Mouse (Mus musculus): ENCODE results near the gene Gja4. TPM values are rescaled to one million over a fixed set of nuclear protein-coding genes. Genes with fewer than 3 reads are reported as not detected.

Gene Gja4
- polyA plus RNA-seq, 1 experiment from 2014 or later, result 42.2 TPM

GRCm38 (mm10) chr4:127303796-127304195 is 10.0 kb downstream of the Gja4 start:
- Histone ChIP-seq H3K9ac (ENCODE audit: low read length) (no peak overlapping the region), H3K36me3 (ENCODE audit: control insufficient read depth, insufficient read depth, low read length) (no peaks in the 10 kb centered on the region), H3K9me3 (ENCODE audit: control insufficient read depth, low read length) (no peaks in the 10 kb centered on the region), H3K4me3 (ENCODE audit: control insufficient read depth in 1 of 2, insufficient read depth in 1 of 2, low read depth in 1 of 2, low read length in 2 of 2) (no peak overlapping the region), H3K27ac (replicated peaks in 1 of 2; ENCODE audit: control insufficient read depth in 1 of 2, insufficient read depth in 1 of 2, low read depth in 2 of 2, low read length in 2 of 2) (no peak overlapping the region), H3K27me3 (ENCODE audit: control insufficient read depth, insufficient read depth, low read length) (no peaks in the 10 kb centered on the region), H3K4me2 (ENCODE audit: low read length) (no peak overlapping the region), H3K4me1 (ENCODE audit: control insufficient read depth in 2 of 2, insufficient read depth in 2 of 2, low read length in 2 of 2) (no peaks in the 10 kb centered on the region; a peak in 1 of 4 replicates)
- no peak for ATAC-seq (ENCODE audit: insufficient number of reproducible peaks, insufficient read depth, low FRiP score, low read depth)
- WGBS, result 67% methylated on average over 3 of the region's 3 CpGs

DNA sequence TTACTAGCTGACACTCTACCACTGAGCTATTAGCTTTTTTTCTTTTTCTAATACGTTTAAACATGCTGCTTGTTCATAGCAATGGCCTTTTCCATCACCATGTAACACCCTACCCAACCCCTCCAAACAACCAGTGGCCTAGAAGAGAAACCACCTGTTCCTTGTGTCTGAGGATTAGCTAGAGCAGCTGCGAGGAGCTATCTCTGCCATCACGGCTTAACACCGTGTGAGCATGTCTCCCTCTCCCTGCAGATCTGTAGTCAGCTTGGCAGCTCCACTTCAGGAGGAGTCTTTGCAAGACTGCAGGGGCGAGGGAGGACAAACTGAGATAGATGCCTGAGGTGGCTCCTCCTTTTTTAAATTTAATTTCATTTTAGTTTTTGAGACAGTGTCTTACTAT is 13.3 kb downstream of the Gja4 start:
- H3K27ac ChIP-seq (replicated peaks in 1 of 2; ENCODE audit: control insufficient read depth in 1 of 2, insufficient read depth in 1 of 2, low read depth in 2 of 2, low read length in 2 of 2), result no peak overlapping the region

GRCm38 (mm10) chr4:127292631-127293030 is 21.2 kb downstream of the Gja4 start:
- no peak overlapping the region for H3K4me3 ChIP-seq (ENCODE audit: control insufficient read depth in 1 of 2, insufficient read depth in 1 of 2, low read depth in 1 of 2, low read length in 2 of 2)
- no peak overlapping the region for H3K9ac ChIP-seq (ENCODE audit: low read length)
- H3K4me1 ChIP-seq (ENCODE audit: control insufficient read depth in 2 of 2, insufficient read depth in 2 of 2, low read length in 2 of 2), result peaks cover 4 to 7% of the 10 kb centered on the region in 2 experiments; a peak in 2 of 4 replicates
- H3K9me3 ChIP-seq (ENCODE audit: control insufficient read depth, low read length), result no peaks in the 10 kb centered on the region
- WGBS, result 81% methylated on average over 5 of the region's 5 CpGs
- H3K4me2 ChIP-seq (ENCODE audit: low read length), result no peak overlapping the region
- ATAC-seq (ENCODE audit: insufficient number of reproducible peaks, insufficient read depth, low FRiP score, low read depth), result no peak
- H3K27ac ChIP-seq (replicated peaks in 1 of 2; ENCODE audit: control insufficient read depth in 1 of 2, insufficient read depth in 1 of 2, low read depth in 2 of 2, low read length in 2 of 2), result no peak overlapping the region
- no peaks in the 10 kb centered on the region for H3K36me3 ChIP-seq (ENCODE audit: control insufficient read depth, insufficient read depth, low read length)
- H3K27me3 ChIP-seq (ENCODE audit: control insufficient read depth, insufficient read depth, low read length), result no peaks in the 10 kb centered on the region

More for the DNA sequence above, 13.3 kb downstream of the Gja4 start:
- no peaks in the 10 kb centered on the region for H3K36me3 ChIP-seq (ENCODE audit: control insufficient read depth, insufficient read depth, low read length)
- no peaks in the 10 kb centered on the region for H3K27me3 ChIP-seq (ENCODE audit: control insufficient read depth, insufficient read depth, low read length)
- no peak overlapping the region for H3K4me2 ChIP-seq (ENCODE audit: low read length)
- no peak overlapping the region for H3K9ac ChIP-seq (ENCODE audit: low read length)
- no peak overlapping the region for H3K4me3 ChIP-seq (ENCODE audit: control insufficient read depth in 1 of 2, insufficient read depth in 1 of 2, low read depth in 1 of 2, low read length in 2 of 2)
- no peaks in the 10 kb centered on the region for H3K9me3 ChIP-seq (ENCODE audit: control insufficient read depth, low read length)
- ATAC-seq (ENCODE audit: insufficient number of reproducible peaks, insufficient read depth, low FRiP score, low read depth), result no peak
- H3K4me1 ChIP-seq (ENCODE audit: control insufficient read depth in 2 of 2, insufficient read depth in 2 of 2, low read length in 2 of 2), result no peaks in the 10 kb centered on the region; a peak in 1 of 4 replicates
- 56% methylated on average over 5 of the region's 5 CpGs for WGBS

DNA sequence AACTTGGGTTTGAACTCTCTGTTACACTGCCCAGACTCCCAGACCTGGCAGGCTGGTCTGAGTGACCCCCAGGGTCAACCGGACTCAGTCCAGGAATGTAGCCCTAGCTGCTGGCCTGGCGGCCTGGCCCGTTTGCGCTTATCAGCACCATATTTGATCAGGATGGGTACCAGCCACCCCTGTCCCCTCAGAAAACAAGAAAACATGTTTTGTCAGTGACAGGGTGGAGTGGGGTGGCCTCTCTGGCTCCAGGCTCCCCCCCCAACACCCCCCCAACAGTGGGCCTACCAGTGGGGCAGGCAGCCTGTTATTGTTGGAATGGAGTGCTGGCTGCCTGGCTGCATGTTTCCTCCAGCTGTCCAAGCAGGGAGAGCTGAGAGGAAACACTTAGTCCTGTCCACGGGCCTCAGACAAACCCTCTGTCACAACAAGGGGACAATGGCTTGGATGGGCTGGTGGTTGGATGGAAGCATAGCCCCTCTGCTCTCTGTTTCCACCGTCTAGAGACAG is 24.7 kb downstream of the Gja4 start:
- Histone ChIP-seq H3K4me2 (ENCODE audit: low read length) (no peak overlapping the region), H3K27ac (replicated peaks in 1 of 2; ENCODE audit: control insufficient read depth in 1 of 2, insufficient read depth in 1 of 2, low read depth in 2 of 2, low read length in 2 of 2) (peak overlapping the region in 1 of 2 experiments; percentile 44; a peak in 2 of 4 replicates), H3K27me3 (ENCODE audit: control insufficient read depth, insufficient read depth, low read length) (no peaks in the 10 kb centered on the region), H3K9me3 (ENCODE audit: control insufficient read depth, low read length) (no peaks in the 10 kb centered on the region), H3K4me1 (ENCODE audit: control insufficient read depth in 2 of 2, insufficient read depth in 2 of 2, low read length in 2 of 2) (peaks cover 4 to 8% of the 10 kb centered on the region in 2 experiments; a peak in 2 of 4 replicates), H3K4me3 (ENCODE audit: control insufficient read depth in 1 of 2, insufficient read depth in 1 of 2, low read depth in 1 of 2, low read length in 2 of 2) (no peak overlapping the region), H3K9ac (ENCODE audit: low read length) (no peak overlapping the region), H3K36me3 (ENCODE audit: control insufficient read depth, insufficient read depth, low read length) (no peaks in the 10 kb centered on the region)
- peak; percentile 84 for ATAC-seq (ENCODE audit: insufficient number of reproducible peaks, insufficient read depth, low FRiP score, low read depth)
- 27% methylated on average over 6 of the region's 6 CpGs for WGBS

DNA sequence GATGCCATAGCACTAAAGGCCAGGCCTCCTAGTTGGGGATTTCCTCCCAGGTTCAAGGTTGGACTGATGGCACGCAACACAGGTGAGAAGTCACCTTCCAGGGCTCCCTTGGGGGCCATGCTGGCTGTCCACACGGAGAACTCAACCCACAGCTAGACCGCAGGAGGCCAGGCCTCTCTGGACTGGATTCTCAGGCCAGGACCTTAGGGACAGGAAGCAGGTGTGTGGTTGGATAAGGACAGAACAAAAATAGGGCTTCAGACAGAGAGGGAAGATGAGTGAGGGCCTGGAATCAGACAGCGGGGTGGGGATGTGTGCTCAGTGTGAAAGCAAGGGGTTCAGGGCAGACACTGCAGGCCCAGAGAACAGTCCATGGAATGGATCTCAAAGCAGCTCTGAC is 26.9 kb downstream of the Gja4 start:
- 59% methylated on average over 4 of the region's 4 CpGs for WGBS
- Histone ChIP-seq H3K27me3 (ENCODE audit: control insufficient read depth, insufficient read depth, low read length) (no peaks in the 10 kb centered on the region), H3K36me3 (ENCODE audit: control insufficient read depth, insufficient read depth, low read length) (no peaks in the 10 kb centered on the region), H3K9me3 (ENCODE audit: control insufficient read depth, low read length) (no peaks in the 10 kb centered on the region), H3K4me2 (ENCODE audit: low read length) (no peak overlapping the region), H3K27ac (replicated peaks in 1 of 2; ENCODE audit: control insufficient read depth in 1 of 2, insufficient read depth in 1 of 2, low read depth in 2 of 2, low read length in 2 of 2) (no peak overlapping the region), H3K4me3 (ENCODE audit: control insufficient read depth in 1 of 2, insufficient read depth in 1 of 2, low read depth in 1 of 2, low read length in 2 of 2) (no peak overlapping the region), H3K9ac (ENCODE audit: low read length) (no peak overlapping the region), H3K4me1 (ENCODE audit: control insufficient read depth in 2 of 2, insufficient read depth in 2 of 2, low read length in 2 of 2) (peaks cover 4 to 8% of the 10 kb centered on the region in 2 experiments; a peak in 2 of 4 replicates)
- ATAC-seq (ENCODE audit: insufficient number of reproducible peaks, insufficient read depth, low FRiP score, low read depth), result no peak

- Histone ChIP-seq H3K27me3 (ENCODE audit: control insufficient read depth, insufficient read depth, low read length) (no peaks in the 10 kb centered on the region), H3K4me2 (ENCODE audit: low read length) (no peak overlapping the region), H3K27ac (replicated peaks in 1 of 2; ENCODE audit: control insufficient read depth in 1 of 2, insufficient read depth in 1 of 2, low read depth in 2 of 2, low read length in 2 of 2) (no peak overlapping the region), H3K36me3 (ENCODE audit: control insufficient read depth, insufficient read depth, low read length) (no peaks in the 10 kb centered on the region), H3K4me3 (ENCODE audit: control insufficient read depth in 1 of 2, insufficient read depth in 1 of 2, low read depth in 1 of 2, low read length in 2 of 2) (no peak overlapping the region), H3K9me3 (ENCODE audit: control insufficient read depth, low read length) (no peaks in the 10 kb centered on the region), H3K4me1 (ENCODE audit: control insufficient read depth in 2 of 2, insufficient read depth in 2 of 2, low read length in 2 of 2) (peaks cover 0 to 5% of the 10 kb centered on the region in 2 experiments; a peak in 1 of 4 replicates), H3K9ac (ENCODE audit: low read length) (no peak overlapping the region)
- no peak for ATAC-seq (ENCODE audit: insufficient number of reproducible peaks, insufficient read depth, low FRiP score, low read depth)
- 68% methylated on average over 9 of the region's 9 CpGs for WGBS
These were observed 34.6 kb downstream of the Gja4 start for GRCm38 (mm10) chr4:127279241-127279640.

GRCm38 (mm10) chr4:127278451-127279001 is 35.3 kb downstream of the Gja4 start:
- no peaks in the 10 kb centered on the region for H3K36me3 ChIP-seq (ENCODE audit: control insufficient read depth, insufficient read depth, low read length)
- no peak overlapping the region for H3K4me2 ChIP-seq (ENCODE audit: low read length)
- H3K27ac ChIP-seq (replicated peaks in 1 of 2; ENCODE audit: control insufficient read depth in 1 of 2, insufficient read depth in 1 of 2, low read depth in 2 of 2, low read length in 2 of 2), result no peak overlapping the region; a peak in 1 of 4 replicates
- no peak overlapping the region for H3K4me3 ChIP-seq (ENCODE audit: control insufficient read depth in 1 of 2, insufficient read depth in 1 of 2, low read depth in 1 of 2, low read length in 2 of 2)
- WGBS, result 55% methylated on average over 9 of the region's 9 CpGs
- H3K9me3 ChIP-seq (ENCODE audit: control insufficient read depth, low read length), result no peaks in the 10 kb centered on the region
- no peak overlapping the region for H3K9ac ChIP-seq (ENCODE audit: low read length)
- H3K27me3 ChIP-seq (ENCODE audit: control insufficient read depth, insufficient read depth, low read length), result no peaks in the 10 kb centered on the region
- ATAC-seq (ENCODE audit: insufficient number of reproducible peaks, insufficient read depth, low FRiP score, low read depth), result peak; percentile 51; the same call in 1 of the 2 replicates
- H3K4me1 ChIP-seq (ENCODE audit: control insufficient read depth in 2 of 2, insufficient read depth in 2 of 2, low read length in 2 of 2), result peaks cover 0 to 5% of the 10 kb centered on the region in 2 experiments; a peak in 1 of 4 replicates

DNA sequence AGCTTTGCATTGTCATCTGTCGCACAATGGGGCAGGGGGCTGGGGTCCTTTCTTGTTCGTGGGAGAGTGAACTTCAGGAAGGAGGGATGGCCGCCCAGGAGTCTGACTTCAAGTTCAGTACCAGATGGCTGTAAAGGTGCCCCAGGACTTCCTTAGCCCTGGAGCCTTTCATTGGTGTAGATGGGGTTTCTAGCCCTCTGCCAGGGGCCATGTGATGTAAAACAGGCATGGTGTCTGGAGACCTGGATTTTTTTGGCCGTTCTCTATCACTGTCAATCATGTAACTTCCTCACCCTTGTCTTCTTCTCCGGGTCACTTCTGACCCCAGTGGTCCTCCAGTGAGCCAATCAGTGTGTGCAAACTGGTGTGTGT is 49.7 kb downstream of the Gja4 start:
- Histone ChIP-seq H3K27me3 (ENCODE audit: control insufficient read depth, insufficient read depth, low read length) (no peaks in the 10 kb centered on the region), H3K36me3 (ENCODE audit: control insufficient read depth, insufficient read depth, low read length) (no peaks in the 10 kb centered on the region), H3K4me2 (ENCODE audit: low read length) (no peak overlapping the region), H3K9me3 (ENCODE audit: control insufficient read depth, low read length) (no peaks in the 10 kb centered on the region), H3K27ac (replicated peaks in 1 of 2; ENCODE audit: control insufficient read depth in 1 of 2, insufficient read depth in 1 of 2, low read depth in 2 of 2, low read length in 2 of 2) (peak overlapping the region; percentile 43 to 76), H3K4me1 (ENCODE audit: control insufficient read depth in 2 of 2, insufficient read depth in 2 of 2, low read length in 2 of 2) (peaks cover 2 to 6% of the 10 kb centered on the region in 2 experiments; a peak in 2 of 4 replicates), H3K9ac (ENCODE audit: low read length) (no peak overlapping the region), H3K4me3 (ENCODE audit: control insufficient read depth in 1 of 2, insufficient read depth in 1 of 2, low read depth in 1 of 2, low read length in 2 of 2) (no peak overlapping the region)
- 35% methylated on average over 5 of the region's 5 CpGs for WGBS
- ATAC-seq (ENCODE audit: insufficient number of reproducible peaks, insufficient read depth, low FRiP score, low read depth), result peak; percentile 57
